Mouse (Mus musculus) hindbrain, embryonic 10.5 days (tissue): ENCODE measurements around the gene Ankrd22. TPM values are rescaled to one million over a fixed set of nuclear protein-coding genes. Genes with fewer than 3 reads are reported as not detected.

ENCODE experiments used
- DNase-seq: peaks from one replicate; pipeline ENCODE4 v3.0.0-alpha.2; 2017; ENCODE audit warnings: low spot score
- H3K27ac ChIP-seq: fragments of 300-500 bp; sonication (generic); 2 replicates; pipeline ENCODE4 v1.5.1; 2016; ENCODE audit warnings: mild to moderate bottlenecking, moderate library complexity
- H3K27me3 ChIP-seq: fragments of 300-500 bp; sonication (generic); 2 replicates; pipeline ENCODE4 v1.6.1; 2016; ENCODE audit warnings: mild to moderate bottlenecking; ENCODE audit not compliant: poor library complexity, insufficient read depth, severe bottlenecking
- H3K36me3 ChIP-seq: fragments of 300-500 bp; sonication (generic); 2 replicates; pipeline ENCODE4 v1.6.1; 2016; ENCODE audit warnings: mild to moderate bottlenecking, moderate library complexity
- H3K4me1 ChIP-seq: fragments of 300-500 bp; sonication (generic); replicated peaks from 2 replicates; pipeline ENCODE4 v1.6.1; 2016; ENCODE audit warnings: mild to moderate bottlenecking
- H3K4me3 ChIP-seq: fragments of 300-500 bp; sonication (generic); 2 replicates; pipeline ENCODE4 v1.5.1; 2016; ENCODE audit warnings: mild to moderate bottlenecking, moderate library complexity
- H3K9me3 ChIP-seq: fragments of 300-500 bp; sonication (generic); 2 replicates; pipeline ENCODE4 v1.6.1; 2016; ENCODE audit warnings: mild to moderate bottlenecking, moderate library complexity
- WGBS: fragments of 180-500 bp; shearing (Covaris S2); methylation state at CpG from one replicate; pipeline ENCODE4 v1.1.7; 2016; 5-methylcytosine and 5-hydroxymethylcytosine counted together
- polyA plus RNA-seq: library from polyadenylated mRNA; unstranded; fragments of >200 nt; fragmentation: Nextera tagmentation; extraction: Ambion mirVana; gene quantifications from 2 replicates; pipeline ENCODE4 v1.2.1, GENCODE M21; 2016

Ankrd22 gene
- polyA plus RNA-seq, 1 experiment from 2014 or later, result not detected

DNA sequence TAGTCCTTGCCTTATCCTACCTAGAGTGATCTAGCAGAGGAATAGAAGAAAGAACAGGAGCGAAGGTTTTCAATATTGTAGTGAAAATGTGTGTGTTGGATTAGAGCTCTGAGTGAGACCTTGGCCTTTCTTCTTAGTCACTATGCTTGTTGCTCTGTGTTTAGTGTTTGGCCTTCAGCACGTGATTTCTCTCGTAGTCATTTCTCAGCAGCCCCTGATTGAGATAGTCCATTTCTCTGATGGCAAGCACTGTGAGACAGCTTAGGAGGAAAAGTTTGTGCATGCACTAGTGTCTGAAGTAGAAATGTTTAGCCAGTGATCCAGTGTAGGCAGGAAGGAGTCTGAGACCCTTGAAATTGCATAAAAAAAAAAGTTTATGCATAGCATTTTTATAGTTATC, 61.0 kb downstream of the Ankrd22 start:
- no peak for DNase-seq
- 92% methylated on average over 3 of the region's 3 CpGs for WGBS
- H3K27ac ChIP-seq, result no peak overlapping the region
- no peak overlapping the region for H3K4me3 ChIP-seq
- no peaks in the 10 kb centered on the region for H3K27me3 ChIP-seq
- no peaks in the 10 kb centered on the region for H3K36me3 ChIP-seq
- H3K9me3 ChIP-seq, result no peaks in the 10 kb centered on the region
- no peaks in the 10 kb centered on the region for H3K4me1 ChIP-seq

- Histone ChIP-seq H3K9me3 (no peaks in the 10 kb centered on the region), H3K27me3 (no peaks in the 10 kb centered on the region), H3K4me3 (no peak overlapping the region), H3K36me3 (no peaks in the 10 kb centered on the region), H3K27ac (no peak overlapping the region), H3K4me1 (no peaks in the 10 kb centered on the region)
- WGBS, result 89% methylated on average over 7 of the region's 7 CpGs
- no peak for DNase-seq
Observed at GRCm38 (mm10) chr19:34101888-34102287, 64.0 kb downstream of the Ankrd22 start.

DNA sequence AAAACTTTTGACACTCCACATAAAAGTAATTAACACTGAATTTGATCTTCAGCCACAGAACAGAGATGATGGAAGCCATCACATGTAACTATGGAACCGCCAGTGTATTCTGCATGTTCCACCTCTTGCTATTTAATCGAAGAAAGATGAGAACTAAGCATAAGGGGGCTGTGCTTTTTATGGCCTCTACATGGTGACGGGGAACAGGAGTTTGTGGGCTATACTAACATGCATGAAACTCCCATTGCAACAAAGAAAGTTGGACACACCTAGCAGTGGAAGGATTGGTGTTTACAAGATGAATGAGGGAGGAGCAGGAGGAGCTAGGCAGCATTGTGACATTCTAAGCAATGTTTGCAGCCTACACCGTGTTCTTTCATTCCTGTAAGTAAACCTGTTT, 65.2 kb downstream of the Ankrd22 start, which contains the start of gene Lipm:
Lipm (plus strand) TSS at position 301 of the 400 bp plus-strand sequence.
- DNase-seq, result no peak
- no peak within 1 kb of the TSS for H3K27ac ChIP-seq
- 85% methylated on average over 4 of the region's 4 CpGs for WGBS
- H3K4me1 ChIP-seq, result no peaks in the 10 kb centered on the region
- H3K9me3 ChIP-seq, result no peaks in the 10 kb centered on the region
- no peak within 1 kb of the TSS for H3K4me3 ChIP-seq
- H3K27me3 ChIP-seq, result no peaks in the 10 kb centered on the region
- no peaks in the 10 kb centered on the region for H3K36me3 ChIP-seq

DNA sequence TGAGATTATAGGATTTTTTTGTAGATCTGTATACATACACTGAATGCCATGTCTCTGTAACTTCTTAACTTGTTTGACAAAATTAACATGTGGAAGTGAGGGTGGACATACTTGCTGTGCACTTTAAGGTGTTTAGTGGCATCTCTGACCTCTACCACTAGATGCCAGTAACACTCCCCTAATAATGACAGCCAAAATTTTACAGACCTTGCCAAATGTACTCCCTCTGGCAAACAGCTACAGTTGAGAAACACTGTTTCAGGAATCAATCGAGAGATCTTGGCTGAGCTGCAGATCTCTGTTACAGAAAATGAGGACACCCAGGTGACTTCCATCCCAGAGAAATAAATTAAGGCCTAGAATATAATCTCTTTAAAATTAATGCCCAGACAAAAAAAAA, 69.6 kb downstream of the Ankrd22 start:
- Histone ChIP-seq H3K27me3 (no peaks in the 10 kb centered on the region), H3K4me1 (no peaks in the 10 kb centered on the region), H3K27ac (no peak overlapping the region), H3K4me3 (no peak overlapping the region), H3K36me3 (no peaks in the 10 kb centered on the region), H3K9me3 (no peaks in the 10 kb centered on the region)
- 72% methylated on average over 1 of the region's 1 CpGs for WGBS
- no peak for DNase-seq

DNA sequence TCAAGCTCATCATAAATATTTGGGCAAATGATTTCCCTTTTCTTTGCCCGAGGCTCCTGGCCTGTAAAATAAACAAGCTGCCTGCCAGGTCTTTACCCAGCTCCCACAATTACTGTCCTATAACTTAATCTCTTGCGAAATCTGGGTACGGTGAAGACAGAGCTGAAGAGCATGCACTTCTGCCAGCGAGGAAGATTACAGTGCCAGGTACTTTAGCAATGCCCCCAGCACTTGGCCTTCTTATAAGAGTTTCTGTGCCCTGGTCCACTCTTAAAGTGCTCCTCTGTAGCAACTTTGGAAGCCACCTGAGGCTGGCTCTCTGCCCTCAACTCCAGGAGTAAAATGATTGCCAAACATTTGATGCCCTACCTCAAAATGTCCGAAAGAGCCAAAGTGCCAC, 70.5 kb downstream of the Ankrd22 start:
- WGBS, result 88% methylated on average over 5 of the region's 5 CpGs
- no peak for DNase-seq
- Histone ChIP-seq H3K36me3 (no peaks in the 10 kb centered on the region), H3K27ac (no peak overlapping the region), H3K27me3 (no peaks in the 10 kb centered on the region), H3K4me1 (no peaks in the 10 kb centered on the region), H3K4me3 (no peak overlapping the region), H3K9me3 (no peaks in the 10 kb centered on the region)

- no peak for DNase-seq
- no peaks in the 10 kb centered on the region for H3K36me3 ChIP-seq
- WGBS, result 81% methylated on average over 3 of the region's 3 CpGs
- no peak overlapping the region for H3K4me3 ChIP-seq
- H3K9me3 ChIP-seq, result no peaks in the 10 kb centered on the region
- H3K4me1 ChIP-seq, result no peaks in the 10 kb centered on the region
- no peak overlapping the region for H3K27ac ChIP-seq
- H3K27me3 ChIP-seq, result no peaks in the 10 kb centered on the region
Observed at GRCm38 (mm10) chr19:34089011-34089680, 76.7 kb downstream of the Ankrd22 start.

GRCm38 (mm10) chr19:34078130-34078529, 87.7 kb downstream of the Ankrd22 start:
- Histone ChIP-seq H3K36me3 (no peaks in the 10 kb centered on the region), H3K4me1 (no peaks in the 10 kb centered on the region), H3K27ac (no peak overlapping the region), H3K4me3 (no peak overlapping the region), H3K27me3 (no peaks in the 10 kb centered on the region), H3K9me3 (no peaks in the 10 kb centered on the region)
- 83% methylated on average over 2 of the region's 2 CpGs for WGBS
- DNase-seq, result no peak

DNA sequence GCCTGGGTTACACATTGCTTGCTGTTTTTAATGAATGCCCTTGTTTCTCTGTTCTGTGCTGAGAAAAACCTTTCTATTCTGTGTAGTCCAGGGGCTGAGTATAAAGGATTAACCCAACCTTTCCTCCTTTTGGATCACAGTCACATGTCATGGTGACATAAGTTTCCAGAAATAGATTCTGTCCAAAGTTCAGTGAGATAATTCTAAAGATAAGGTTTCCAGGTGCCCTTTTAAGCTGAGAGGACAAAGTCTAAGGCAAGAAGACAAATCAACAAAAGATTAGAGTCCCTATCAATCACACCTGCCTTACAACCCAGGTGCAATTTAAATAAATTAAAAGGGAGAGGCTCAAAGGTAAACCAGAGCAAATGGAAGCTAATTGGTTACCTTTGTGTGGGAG, 91.6 kb downstream of the Ankrd22 start:
- no peak overlapping the region for H3K27ac ChIP-seq
- no peaks in the 10 kb centered on the region for H3K9me3 ChIP-seq
- no peaks in the 10 kb centered on the region for H3K36me3 ChIP-seq
- no peak overlapping the region for H3K4me3 ChIP-seq
- DNase-seq, result no peak
- no peaks in the 10 kb centered on the region for H3K4me1 ChIP-seq
- H3K27me3 ChIP-seq, result no peaks in the 10 kb centered on the region

Other genes starting within 250 kb of the Ankrd22 start
- gene Lipf, start 204.9 kb downstream of the Ankrd22 start, polyA plus RNA-seq, result not detected in 2 replicates
- not detected in 2 replicates for gene Lipk, start 157.8 kb downstream of the Ankrd22 start, polyA plus RNA-seq
- gene Lipn, start 98.7 kb downstream of the Ankrd22 start, polyA plus RNA-seq, result not detected in 2 replicates
- not detected in 2 replicates for gene Lipm, start 65.1 kb downstream of the Ankrd22 start, polyA plus RNA-seq
- gene Stambpl1, start 26.2 kb upstream of the Ankrd22 start, polyA plus RNA-seq, result 2.9 and 3.7 TPM in 2 replicates
- gene Acta2, start 89.5 kb upstream of the Ankrd22 start, polyA plus RNA-seq, result 22.6 and 31.1 TPM in 2 replicates
- 0.15 and 0.31 TPM in 2 replicates for gene Fas, start 124.6 kb upstream of the Ankrd22 start, polyA plus RNA-seq